Mouse (Mus musculus): ENCODE results near the gene Sirt6. TPM values are rescaled to one million over a fixed set of nuclear protein-coding genes. Genes with fewer than 3 reads are reported as not detected.

The Sirt6 gene
- total RNA-seq, 1 experiment: 14.5 TPM

DNA sequence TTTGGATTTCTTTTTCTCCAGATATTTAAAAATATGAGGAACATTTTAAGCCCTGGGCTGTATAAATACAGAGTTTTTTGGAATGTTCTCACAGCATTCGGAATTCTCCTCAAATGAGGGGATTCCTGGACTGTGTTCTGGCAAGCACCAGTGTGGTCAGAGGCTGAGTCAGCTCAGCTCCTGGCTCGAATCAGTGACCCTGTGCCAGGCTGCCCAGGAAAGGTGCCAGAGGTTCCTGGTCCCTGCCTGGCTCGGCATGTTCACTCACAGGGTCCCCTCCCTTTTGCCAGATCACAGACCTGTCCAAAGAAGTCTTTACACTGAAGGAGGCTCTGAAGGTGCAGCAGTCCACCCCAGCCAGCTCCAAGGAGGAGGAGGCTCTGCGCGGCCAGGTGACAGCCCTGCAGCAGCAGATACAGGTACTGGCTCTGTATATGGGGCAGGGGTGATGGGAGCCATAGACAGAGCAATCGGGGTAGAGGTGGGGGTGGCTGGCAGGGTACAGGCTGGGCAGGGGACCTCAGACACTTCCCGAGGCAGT, 18.5 kb upstream of the Sirt6 start:
- no peak for TF ChIP-seq MAFK (IDR thresholded peaks at IDR 0.05; ENCODE audit: insufficient read depth, low read depth, low read length)
- no peak for TF ChIP-seq HCFC1 (IDR thresholded peaks at IDR 0.05; ENCODE audit: borderline replicate concordance, insufficient read depth, low read length)
- TF ChIP-seq ZNF384 (IDR thresholded peaks at IDR 0.05; ENCODE audit: low read depth, low read length): no peak
- no peak for TF ChIP-seq CHD2 (IDR thresholded peaks at IDR 0.05; ENCODE audit: low read depth, low read length)
- no peak for TF ChIP-seq ZC3H11A (IDR thresholded peaks at IDR 0.05; ENCODE audit: borderline replicate concordance, low read depth, low read length)
- Histone ChIP-seq H3K27ac (ENCODE audit: insufficient read depth, low read depth, low read length, poor library complexity, severe bottlenecking) (no peak overlapping the region), H3K4me3 (ENCODE audit: insufficient read depth in 1 of 2, low read depth in 1 of 2, low read length in 2 of 2, poor library complexity in 1 of 2, severe bottlenecking in 1 of 2) (no peak overlapping the region), H3K4me1 (ENCODE audit: control insufficient read depth in 2 of 2, insufficient read depth in 2 of 2, low read length in 2 of 2, poor library complexity in 1 of 2) (peaks cover 0 to 14% of the 10 kb centered on the region in 2 experiments; a peak in 2 of 4 replicates), H3K9ac (ENCODE audit: insufficient read depth, low read depth, low read length, poor library complexity, severe bottlenecking) (no peak overlapping the region), H3K36me3 (ENCODE audit: control insufficient read depth, insufficient read depth, low read length, poor library complexity, severe bottlenecking) (no peaks in the 10 kb centered on the region), H3K9me3 (ENCODE audit: control insufficient read depth, insufficient read depth, low read depth, low read length) (no peaks in the 10 kb centered on the region)
- no peak for DNase-seq (ENCODE audit: low read depth, low spot score)
- in situ Hi-C loops (cut with MboI; ENCODE audit: low sequenced_read_pairs in 2 of 2, unreplicated experiment in 2 of 2): no loop called here

DNA sequence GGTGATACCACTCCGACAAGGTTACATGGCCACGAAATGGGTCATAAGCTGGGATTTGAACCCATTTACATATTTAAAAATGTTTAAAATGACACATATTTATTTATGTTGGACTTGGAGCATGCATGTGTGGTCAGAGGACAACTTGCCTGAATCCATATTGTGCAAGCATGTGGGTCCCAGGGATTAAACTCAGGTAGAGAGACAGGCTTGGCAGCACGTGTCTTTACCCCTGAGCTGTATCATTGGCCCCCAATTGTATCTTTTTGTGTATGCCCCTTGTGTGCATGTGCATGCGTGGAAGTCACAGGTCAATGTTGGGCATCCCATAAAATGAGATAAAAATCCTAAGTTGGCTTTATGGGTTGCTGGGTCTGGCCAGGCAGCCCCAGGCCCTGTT, 17.8 kb upstream of the Sirt6 start:
- H3K9ac ChIP-seq (ENCODE audit: insufficient read depth, low read depth, low read length, poor library complexity, severe bottlenecking): no peak overlapping the region
- no peaks in the 10 kb centered on the region for H3K9me3 ChIP-seq (ENCODE audit: control insufficient read depth, insufficient read depth, low read depth, low read length)
- DNase-seq (ENCODE audit: low read depth, low spot score): no peak
- no peak overlapping the region for H3K4me3 ChIP-seq (ENCODE audit: insufficient read depth in 1 of 2, low read depth in 1 of 2, low read length in 2 of 2, poor library complexity in 1 of 2, severe bottlenecking in 1 of 2)
- no peak overlapping the region for H3K27ac ChIP-seq (ENCODE audit: insufficient read depth, low read depth, low read length, poor library complexity, severe bottlenecking)
- H3K4me1 ChIP-seq (ENCODE audit: control insufficient read depth in 2 of 2, insufficient read depth in 2 of 2, low read length in 2 of 2, poor library complexity in 1 of 2): peaks cover 0 to 14% of the 10 kb centered on the region in 2 experiments; a peak in 1 of 4 replicates
- in situ Hi-C loops (cut with MboI; ENCODE audit: low sequenced_read_pairs in 2 of 2, unreplicated experiment in 2 of 2): no loop called here
- H3K36me3 ChIP-seq (ENCODE audit: control insufficient read depth, insufficient read depth, low read length, poor library complexity, severe bottlenecking): no peaks in the 10 kb centered on the region
- TF ChIP-seq ZC3H11A (IDR thresholded peaks at IDR 0.05; ENCODE audit: borderline replicate concordance, low read depth, low read length) (no peak), MAFK (IDR thresholded peaks at IDR 0.05; ENCODE audit: insufficient read depth, low read depth, low read length) (no peak), CHD2 (IDR thresholded peaks at IDR 0.05; ENCODE audit: low read depth, low read length) (no peak)

DNA sequence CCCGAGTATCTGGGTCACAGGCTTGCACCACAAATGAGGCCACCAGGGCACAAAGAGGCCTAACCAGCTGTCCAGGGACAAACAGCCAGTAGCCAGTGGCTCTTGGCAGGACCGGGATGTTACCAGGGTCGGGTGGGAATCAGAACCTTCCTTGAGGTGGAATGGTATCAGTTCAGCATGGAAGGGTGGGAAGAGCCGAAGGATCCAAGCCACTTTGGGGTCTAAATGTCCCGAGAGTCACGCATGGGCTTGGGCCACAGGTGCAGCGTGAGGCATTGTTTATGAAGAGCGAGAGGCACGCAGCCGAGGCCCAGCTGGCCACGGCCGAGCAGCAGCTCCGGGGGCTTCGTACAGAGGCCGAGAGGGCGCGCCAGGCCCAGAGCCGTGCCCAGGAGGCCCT, 17.1 kb upstream of the Sirt6 start:
- Histone ChIP-seq H3K4me3 (ENCODE audit: insufficient read depth in 1 of 2, low read depth in 1 of 2, low read length in 2 of 2, poor library complexity in 1 of 2, severe bottlenecking in 1 of 2) (peak overlapping the region in 1 of 2 experiments; percentile 60; a peak in 2 of 4 replicates), H3K36me3 (ENCODE audit: control insufficient read depth, insufficient read depth, low read length, poor library complexity, severe bottlenecking) (no peaks in the 10 kb centered on the region), H3K4me1 (ENCODE audit: control insufficient read depth in 2 of 2, insufficient read depth in 2 of 2, low read length in 2 of 2, poor library complexity in 1 of 2) (peaks cover 0 to 14% of the 10 kb centered on the region in 2 experiments; a peak in 1 of 4 replicates), H3K27ac (ENCODE audit: insufficient read depth, low read depth, low read length, poor library complexity, severe bottlenecking) (no peak overlapping the region), H3K9me3 (ENCODE audit: control insufficient read depth, insufficient read depth, low read depth, low read length) (no peaks in the 10 kb centered on the region), H3K9ac (ENCODE audit: insufficient read depth, low read depth, low read length, poor library complexity, severe bottlenecking) (peak overlapping the region; percentile 33; the same call in 1 of the 2 replicates)
- DNase-seq (ENCODE audit: low read depth, low spot score): no peak
- TF ChIP-seq ZC3H11A (IDR thresholded peaks at IDR 0.05; ENCODE audit: borderline replicate concordance, low read depth, low read length) (no peak), CHD2 (IDR thresholded peaks at IDR 0.05; ENCODE audit: low read depth, low read length) (no peak), ZNF384 (IDR thresholded peaks at IDR 0.05; ENCODE audit: low read depth, low read length) (no peak), HCFC1 (IDR thresholded peaks at IDR 0.05; ENCODE audit: borderline replicate concordance, insufficient read depth, low read length) (no peak), MAFK (IDR thresholded peaks at IDR 0.05; ENCODE audit: insufficient read depth, low read depth, low read length) (no peak)
- in situ Hi-C loops (cut with MboI; ENCODE audit: low sequenced_read_pairs in 2 of 2, unreplicated experiment in 2 of 2): no loop called here

DNA sequence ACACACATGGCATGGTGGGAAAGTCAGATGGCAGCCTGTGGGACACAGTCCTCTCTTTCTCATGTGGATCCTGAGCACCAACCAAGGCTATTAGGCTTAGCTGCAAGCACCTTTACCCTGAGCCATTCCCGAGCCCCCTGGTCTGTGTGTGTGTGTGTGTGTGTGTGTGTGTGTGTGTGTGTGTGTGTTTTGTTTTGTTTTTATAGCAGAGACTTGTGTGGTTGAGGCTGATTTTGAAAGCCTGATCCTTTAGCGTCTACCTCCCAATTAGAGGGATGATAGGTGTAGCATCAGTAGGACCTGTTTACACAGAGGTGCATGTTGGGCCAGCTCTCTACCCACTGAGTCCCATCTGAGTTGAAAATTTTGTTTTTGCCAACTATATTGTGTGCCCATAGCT, 16.6 kb upstream of the Sirt6 start:
- in situ Hi-C loops (cut with MboI; ENCODE audit: low sequenced_read_pairs in 2 of 2, unreplicated experiment in 2 of 2): no loop called here
- Histone ChIP-seq H3K27ac (ENCODE audit: insufficient read depth, low read depth, low read length, poor library complexity, severe bottlenecking) (no peak overlapping the region; the same call in 1 of the 2 replicates), H3K36me3 (ENCODE audit: control insufficient read depth, insufficient read depth, low read length, poor library complexity, severe bottlenecking) (no peaks in the 10 kb centered on the region), H3K4me1 (ENCODE audit: control insufficient read depth in 2 of 2, insufficient read depth in 2 of 2, low read length in 2 of 2, poor library complexity in 1 of 2) (peaks cover 0 to 14% of the 10 kb centered on the region in 2 experiments; a peak in 1 of 4 replicates), H3K9ac (ENCODE audit: insufficient read depth, low read depth, low read length, poor library complexity, severe bottlenecking) (peak overlapping the region; percentile 87), H3K4me3 (ENCODE audit: insufficient read depth in 1 of 2, low read depth in 1 of 2, low read length in 2 of 2, poor library complexity in 1 of 2, severe bottlenecking in 1 of 2) (peak overlapping the region; percentile 60 to 76), H3K9me3 (ENCODE audit: control insufficient read depth, insufficient read depth, low read depth, low read length) (no peaks in the 10 kb centered on the region)
- no peak for DNase-seq (ENCODE audit: low read depth, low spot score)
- TF ChIP-seq MAFK (IDR thresholded peaks at IDR 0.05; ENCODE audit: insufficient read depth, low read depth, low read length) (no peak), HCFC1 (IDR thresholded peaks at IDR 0.05; ENCODE audit: borderline replicate concordance, insufficient read depth, low read length) (no peak), CHD2 (IDR thresholded peaks at IDR 0.05; ENCODE audit: low read depth, low read length) (no peak), ZC3H11A (IDR thresholded peaks at IDR 0.05; ENCODE audit: borderline replicate concordance, low read depth, low read length) (no peak), ZNF384 (IDR thresholded peaks at IDR 0.05; ENCODE audit: low read depth, low read length) (no peak)
